Mouse (Mus musculus) E14TG2a.4 (cell line): ENCODE measurements around the gene Kcnd2.

Source experiments
- CTCF ChIP-seq: conservative IDR thresholded peaks from 2 replicates; pipeline ENCODE4 v1.5.1; 2014; ENCODE audit warnings: low read length
- POU5F1 ChIP-seq: IDR thresholded peaks from 2 replicates; pipeline ENCODE4 v1.6.1; 2014; ENCODE audit warnings: low read length, borderline replicate concordance

DNA sequence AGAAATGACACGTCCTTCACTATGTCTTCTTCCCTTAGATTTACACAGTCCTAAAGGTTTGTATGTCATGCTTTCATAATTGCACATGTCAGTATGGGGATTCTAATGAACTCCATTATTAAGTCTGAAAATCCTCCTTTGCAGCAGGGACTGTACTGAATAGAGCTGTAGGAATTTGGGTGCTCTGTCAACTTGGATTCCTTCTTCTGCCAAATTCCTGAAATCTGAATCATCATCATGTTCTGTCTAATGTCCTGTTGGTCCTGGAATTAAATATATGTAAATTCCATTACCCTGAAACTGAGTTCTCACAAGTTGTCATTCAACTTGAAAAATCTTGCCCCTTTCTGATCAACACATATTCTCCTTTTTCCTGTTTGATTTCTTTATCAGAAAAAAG lies 532.2 kb downstream of the Kcnd2 start:
- no peak for TF ChIP-seq CTCF
- no peak for TF ChIP-seq POU5F1
